Mouse (Mus musculus): ENCODE measurements around the gene Homer2. TPM values are rescaled to one million over a fixed set of nuclear protein-coding genes. Genes with fewer than 3 reads are reported as not detected.

Homer2 gene
- polyA plus RNA-seq, 1 experiment from 2014 or later, result 80.4 TPM

GRCm38 (mm10) chr7:81573397-81573796, 133.9 kb downstream of the Homer2 start:
- Histone ChIP-seq H3K36me3 (ENCODE audit: control insufficient read depth, insufficient read depth, low read length) (peaks cover 25% of the 10 kb centered on the region), H3K4me2 (ENCODE audit: low read length) (peak overlapping the region; percentile 83; the same call in 1 of the 2 replicates), H3K4me1 (ENCODE audit: control insufficient read depth in 2 of 2, insufficient read depth in 2 of 2, low read length in 2 of 2) (peaks cover 6 to 27% of the 10 kb centered on the region in 2 experiments), H3K4me3 (ENCODE audit: control insufficient read depth in 1 of 2, insufficient read depth in 1 of 2, low read depth in 1 of 2, low read length in 2 of 2) (no peak overlapping the region; a peak in 1 of 4 replicates), H3K9ac (ENCODE audit: low read length) (no peak overlapping the region), H3K9me3 (ENCODE audit: control insufficient read depth, low read length) (no peaks in the 10 kb centered on the region), H3K27ac (replicated peaks in 1 of 2; ENCODE audit: control insufficient read depth in 1 of 2, insufficient read depth in 1 of 2, low read depth in 2 of 2, low read length in 2 of 2) (no peak overlapping the region), H3K27me3 (ENCODE audit: control insufficient read depth, insufficient read depth, low read length) (no peaks in the 10 kb centered on the region)
- 70% methylated on average over 6 of the region's 6 CpGs for WGBS
- no peak for ATAC-seq (ENCODE audit: insufficient number of reproducible peaks, insufficient read depth, low FRiP score, low read depth)

- no peak for ATAC-seq (ENCODE audit: insufficient number of reproducible peaks, insufficient read depth, low FRiP score, low read depth)
- H3K27me3 ChIP-seq (ENCODE audit: control insufficient read depth, insufficient read depth, low read length), result no peaks in the 10 kb centered on the region
- 36% methylated on average over 6 of the region's 6 CpGs for WGBS
Measured at GRCm38 (mm10) chr7:81572610-81573268, 134.6 kb downstream of the Homer2 start.

GRCm38 (mm10) chr7:81571941-81572441, 135.3 kb downstream of the Homer2 start:
- WGBS, result 14% methylated on average over 15 of the region's 15 CpGs

More at GRCm38 (mm10) chr7:81572610-81573268, 134.6 kb downstream of the Homer2 start:
- Histone ChIP-seq H3K4me1 (ENCODE audit: control insufficient read depth in 2 of 2, insufficient read depth in 2 of 2, low read length in 2 of 2) (peaks cover 9 to 31% of the 10 kb centered on the region in 2 experiments), H3K4me2 (ENCODE audit: low read length) (peak overlapping the region; percentile 83), H3K27ac (replicated peaks in 1 of 2; ENCODE audit: control insufficient read depth in 1 of 2, insufficient read depth in 1 of 2, low read depth in 2 of 2, low read length in 2 of 2) (peak overlapping the region in 1 of 2 experiments; percentile 97; a peak in 2 of 4 replicates), H3K9ac (ENCODE audit: low read length) (peak overlapping the region; percentile 92), H3K9me3 (ENCODE audit: control insufficient read depth, low read length) (no peaks in the 10 kb centered on the region), H3K4me3 (ENCODE audit: control insufficient read depth in 1 of 2, insufficient read depth in 1 of 2, low read depth in 1 of 2, low read length in 2 of 2) (peak overlapping the region; percentile 6 to 93), H3K36me3 (ENCODE audit: control insufficient read depth, insufficient read depth, low read length) (peaks cover 19% of the 10 kb centered on the region)

GRCm38 (mm10) chr7:81571108-81571940, 136.0 kb downstream of the Homer2 start, which contains the start of gene Whamm:
Gene Whamm, plus strand, starts transcription at chr7:81571266.
- Histone ChIP-seq H3K9ac (ENCODE audit: low read length) (peak within 1 kb of the TSS; percentile 92), H3K4me3 (ENCODE audit: control insufficient read depth in 1 of 2, insufficient read depth in 1 of 2, low read depth in 1 of 2, low read length in 2 of 2) (peak within 1 kb of the TSS; percentile 93 to 98), H3K27ac (replicated peaks in 1 of 2; ENCODE audit: control insufficient read depth in 1 of 2, insufficient read depth in 1 of 2, low read depth in 2 of 2, low read length in 2 of 2) (peak within 1 kb of the TSS; percentile 97 to 98), H3K9me3 (ENCODE audit: control insufficient read depth, low read length) (no peaks in the 10 kb centered on the region), H3K4me1 (ENCODE audit: control insufficient read depth in 2 of 2, insufficient read depth in 2 of 2, low read length in 2 of 2) (peaks cover 12 to 36% of the 10 kb centered on the region in 2 experiments), H3K27me3 (ENCODE audit: control insufficient read depth, insufficient read depth, low read length) (no peaks in the 10 kb centered on the region), H3K36me3 (ENCODE audit: control insufficient read depth, insufficient read depth, low read length) (peaks cover 15% of the 10 kb centered on the region), H3K4me2 (ENCODE audit: low read length) (peak within 1 kb of the TSS; percentile 83)
- peak; percentile 95 for ATAC-seq (ENCODE audit: insufficient number of reproducible peaks, insufficient read depth, low FRiP score, low read depth)
- under 1% methylated on average over 75 of the region's 96 CpGs for WGBS

More at GRCm38 (mm10) chr7:81571941-81572441, 135.3 kb downstream of the Homer2 start:
- ATAC-seq (ENCODE audit: insufficient number of reproducible peaks, insufficient read depth, low FRiP score, low read depth), result no peak
- Histone ChIP-seq H3K4me3 (ENCODE audit: control insufficient read depth in 1 of 2, insufficient read depth in 1 of 2, low read depth in 1 of 2, low read length in 2 of 2) (peak overlapping the region; percentile 93 to 98), H3K4me2 (ENCODE audit: low read length) (peak overlapping the region; percentile 83), H3K9ac (ENCODE audit: low read length) (peak overlapping the region; percentile 92), H3K27me3 (ENCODE audit: control insufficient read depth, insufficient read depth, low read length) (no peaks in the 10 kb centered on the region), H3K9me3 (ENCODE audit: control insufficient read depth, low read length) (no peaks in the 10 kb centered on the region), H3K4me1 (ENCODE audit: control insufficient read depth in 2 of 2, insufficient read depth in 2 of 2, low read length in 2 of 2) (peaks cover 14 to 36% of the 10 kb centered on the region in 2 experiments), H3K36me3 (ENCODE audit: control insufficient read depth, insufficient read depth, low read length) (peaks cover 15% of the 10 kb centered on the region), H3K27ac (replicated peaks in 1 of 2; ENCODE audit: control insufficient read depth in 1 of 2, insufficient read depth in 1 of 2, low read depth in 2 of 2, low read length in 2 of 2) (peak overlapping the region; percentile 97 to 98)

- peak; percentile 24 for ATAC-seq (ENCODE audit: insufficient number of reproducible peaks, insufficient read depth, low FRiP score, low read depth)
- WGBS, result under 1% methylated on average over 5 of the region's 5 CpGs
- H3K27ac ChIP-seq (replicated peaks in 1 of 2; ENCODE audit: control insufficient read depth in 1 of 2, insufficient read depth in 1 of 2, low read depth in 2 of 2, low read length in 2 of 2), result peak overlapping the region; percentile 88 to 97
- peaks cover 11% of the 10 kb centered on the region for H3K36me3 ChIP-seq (ENCODE audit: control insufficient read depth, insufficient read depth, low read length)
- H3K4me3 ChIP-seq (ENCODE audit: control insufficient read depth in 1 of 2, insufficient read depth in 1 of 2, low read depth in 1 of 2, low read length in 2 of 2), result peak overlapping the region; percentile 93 to 98
- H3K4me1 ChIP-seq (ENCODE audit: control insufficient read depth in 2 of 2, insufficient read depth in 2 of 2, low read length in 2 of 2), result peaks cover 12 to 36% of the 10 kb centered on the region in 2 experiments
- no peaks in the 10 kb centered on the region for H3K9me3 ChIP-seq (ENCODE audit: control insufficient read depth, low read length)
- peak overlapping the region; percentile 5; the same call in 1 of the 2 replicates for H3K9ac ChIP-seq (ENCODE audit: low read length)
- peak overlapping the region; percentile 83 for H3K4me2 ChIP-seq (ENCODE audit: low read length)
- no peaks in the 10 kb centered on the region for H3K27me3 ChIP-seq (ENCODE audit: control insufficient read depth, insufficient read depth, low read length)
Measured at GRCm38 (mm10) chr7:81570752-81571107, 136.6 kb downstream of the Homer2 start.

- WGBS, result 92% methylated on average over 3 of the region's 3 CpGs
- Histone ChIP-seq H3K27ac (replicated peaks in 1 of 2; ENCODE audit: control insufficient read depth in 1 of 2, insufficient read depth in 1 of 2, low read depth in 2 of 2, low read length in 2 of 2) (peak overlapping the region; percentile 41 to 97; a peak in 3 of 4 replicates), H3K4me3 (ENCODE audit: control insufficient read depth in 1 of 2, insufficient read depth in 1 of 2, low read depth in 1 of 2, low read length in 2 of 2) (no peak overlapping the region)
Measured at GRCm38 (mm10) chr7:81570271-81570670, 137.1 kb downstream of the Homer2 start.

GRCm38 (mm10) chr7:81569851-81570250, 137.5 kb downstream of the Homer2 start:
- peak overlapping the region; percentile 41 to 97; a peak in 3 of 4 replicates for H3K27ac ChIP-seq (replicated peaks in 1 of 2; ENCODE audit: control insufficient read depth in 1 of 2, insufficient read depth in 1 of 2, low read depth in 2 of 2, low read length in 2 of 2)
- H3K9me3 ChIP-seq (ENCODE audit: control insufficient read depth, low read length), result no peaks in the 10 kb centered on the region
- no peak overlapping the region for H3K4me2 ChIP-seq (ENCODE audit: low read length)
- no peak overlapping the region for H3K4me3 ChIP-seq (ENCODE audit: control insufficient read depth in 1 of 2, insufficient read depth in 1 of 2, low read depth in 1 of 2, low read length in 2 of 2)
- H3K4me1 ChIP-seq (ENCODE audit: control insufficient read depth in 2 of 2, insufficient read depth in 2 of 2, low read length in 2 of 2), result peaks cover 12 to 36% of the 10 kb centered on the region in 2 experiments
- ATAC-seq (ENCODE audit: insufficient number of reproducible peaks, insufficient read depth, low FRiP score, low read depth), result no peak
- no peak overlapping the region for H3K9ac ChIP-seq (ENCODE audit: low read length)
- H3K36me3 ChIP-seq (ENCODE audit: control insufficient read depth, insufficient read depth, low read length), result peaks cover 2% of the 10 kb centered on the region; the same call in 1 of the 2 replicates
- 86% methylated on average over 1 of the region's 1 CpGs for WGBS
- no peaks in the 10 kb centered on the region for H3K27me3 ChIP-seq (ENCODE audit: control insufficient read depth, insufficient read depth, low read length)

More at GRCm38 (mm10) chr7:81570271-81570670, 137.1 kb downstream of the Homer2 start:
- Histone ChIP-seq H3K4me2 (ENCODE audit: low read length) (peak overlapping the region; percentile 83), H3K27me3 (ENCODE audit: control insufficient read depth, insufficient read depth, low read length) (no peaks in the 10 kb centered on the region), H3K36me3 (ENCODE audit: control insufficient read depth, insufficient read depth, low read length) (peaks cover 6% of the 10 kb centered on the region), H3K9ac (ENCODE audit: low read length) (0 out of 2 replicates have a peak overlapping the region, but pooled peaks have one; percentile 5), H3K9me3 (ENCODE audit: control insufficient read depth, low read length) (no peaks in the 10 kb centered on the region), H3K4me1 (ENCODE audit: control insufficient read depth in 2 of 2, insufficient read depth in 2 of 2, low read length in 2 of 2) (peaks cover 12 to 36% of the 10 kb centered on the region in 2 experiments)
- no peak for ATAC-seq (ENCODE audit: insufficient number of reproducible peaks, insufficient read depth, low FRiP score, low read depth)
